Mouse (Mus musculus) lung, postnatal 0 days (tissue): ENCODE measurements at regions not wholly inside any gene's neighbourhood (a gene's known extent, or its start where the extent isn't known, plus 50 kb on each side); places are given as distances from the start of the nearest gene placed in this dataset.

Experiments
- CTCF ChIP-seq: IDR thresholded peaks from 2 replicates; pipeline ENCODE4 v1.5.1; 2016; ENCODE audit warnings: antibody characterized with exemption, mild to moderate bottlenecking
- EP300 ChIP-seq: IDR thresholded peaks from 2 replicates; pipeline ENCODE4 v1.6.1; 2016; ENCODE audit warnings: antibody characterized with exemption, mild to moderate bottlenecking, control low read depth

DNA sequence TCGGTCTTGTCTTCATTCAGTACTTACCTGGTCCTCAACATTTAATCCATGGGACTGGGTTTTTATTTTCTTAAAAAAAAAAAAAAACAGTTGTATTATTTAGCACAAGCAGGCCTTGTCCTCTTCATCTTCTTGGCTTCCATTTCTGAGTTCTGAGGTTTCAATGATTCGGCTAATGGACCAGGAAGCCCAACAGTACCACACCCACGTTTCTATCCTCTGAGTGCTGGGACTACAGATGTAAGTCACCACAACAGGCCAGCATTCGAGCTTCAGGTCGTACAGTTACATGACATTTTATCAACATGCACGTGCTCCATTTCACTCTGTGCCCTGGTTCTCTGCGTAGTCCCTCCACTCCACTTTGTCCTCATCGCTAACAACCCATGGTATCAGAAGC lies 80.7 kb upstream of the 1700025G04Rik start:
- TF ChIP-seq EP300 (no peak), CTCF (no peak)
